Mouse (Mus musculus) midbrain, embryonic 13.5 days (tissue): Measurements from ENCODE around the gene Ccl21b. TPM values are rescaled to one million over a fixed set of nuclear protein-coding genes. Genes with fewer than 3 reads are reported as not detected.
"Not testable (repeated sequence)": the region's sequence is repeated elsewhere in the genome, so short reads cannot be mapped to it uniquely, and the experiment has no call there.

ENCODE experiments used
- ATAC-seq: fragments of 200-750 bp; cut with Nextera tagmentation; 2 replicates; pipeline ENCODE4 v1.8.0; 2017; ENCODE audit warnings: mild to moderate bottlenecking, moderate TSS enrichment, moderate library complexity
- H3K27ac ChIP-seq: fragments of 300-500 bp; sonication (generic); 2 replicates; pipeline ENCODE4 v1.5.1; 2015; ENCODE audit warnings: inconsistent platforms, mild to moderate bottlenecking, moderate library complexity
- H3K27me3 ChIP-seq: fragments of 300-500 bp; sonication (generic); 2 replicates; pipeline ENCODE4 v1.6.1; 2015; ENCODE audit warnings: mild to moderate bottlenecking, inconsistent platforms
- H3K36me3 ChIP-seq: fragments of 300-500 bp; sonication (generic); 2 replicates; pipeline ENCODE4 v1.6.1; 2015; ENCODE audit warnings: mild to moderate bottlenecking, inconsistent platforms
- H3K4me1 ChIP-seq: fragments of 300-500 bp; sonication (generic); replicated peaks from 2 replicates; pipeline ENCODE4 v1.6.1; 2015; ENCODE audit warnings: inconsistent platforms
- H3K4me2 ChIP-seq: fragments of 300-500 bp; sonication (generic); replicated peaks from 2 replicates; pipeline ENCODE4 v1.6.1; 2015; ENCODE audit warnings: moderate library complexity, mild to moderate bottlenecking, inconsistent platforms
- H3K4me3 ChIP-seq: fragments of 300-500 bp; sonication (generic); replicated peaks from 2 replicates; pipeline ENCODE4 v1.5.1; 2015; ENCODE audit warnings: mild to moderate bottlenecking, inconsistent platforms
- H3K9ac ChIP-seq: fragments of 300-500 bp; sonication (generic); replicated peaks from 2 replicates; pipeline ENCODE4 v1.6.1; 2015; ENCODE audit warnings: mild to moderate bottlenecking, inconsistent platforms
- H3K9me3 ChIP-seq: fragments of 300-500 bp; sonication (generic); 2 replicates; pipeline ENCODE4 v1.6.1; 2016; ENCODE audit warnings: mild to moderate bottlenecking, inconsistent platforms
- WGBS: fragments of 180-500 bp; shearing (Covaris S2); methylation state at CpG from one replicate; pipeline ENCODE4 v1.1.7; 2015; 5-methylcytosine and 5-hydroxymethylcytosine counted together
- polyA plus RNA-seq: library from polyadenylated mRNA; unstranded; fragments of >200 nt; fragmentation: Nextera tagmentation; extraction: Ambion mirVana; gene quantifications from 2 replicates; pipeline ENCODE4 v1.2.1, GENCODE M21; 2015

Gene Ccl21b
- not detected in 2 replicates for polyA plus RNA-seq

GRCm38 (mm10) chr4:42255467-42255866, at the start of gene Ccl21b:
TSS of gene Ccl21b (plus strand) at chr4:42255767.
- not testable (repeated sequence) for H3K4me3 ChIP-seq, H3K9me3 ChIP-seq, H3K36me3 ChIP-seq, H3K27ac ChIP-seq, H3K4me1 ChIP-seq, ATAC-seq, H3K9ac ChIP-seq, H3K27me3 ChIP-seq, H3K4me2 ChIP-seq
- no CpG with 5 or more reads among the region's 5 CpGs for WGBS

GRCm38 (mm10) chr4:42240339-42240738, 15.2 kb upstream of the Ccl21b start, which contains the start of gene Gm10600:
TSS of gene Gm10600 (plus strand) at chr4:42240639.
- H3K4me1 ChIP-seq = not testable (repeated sequence)
- WGBS = no CpG with 5 or more reads among the region's 4 CpGs

GRCm38 (mm10) chr4:42293967-42294366, 38.4 kb downstream of the Ccl21b start, which contains the start of gene Gm21953:
TSS of gene Gm21953 (plus strand) at chr4:42294267.
- not testable (repeated sequence) for H3K36me3 ChIP-seq, H3K4me1 ChIP-seq, H3K27ac ChIP-seq, ATAC-seq, H3K9me3 ChIP-seq, H3K9ac ChIP-seq, H3K4me2 ChIP-seq, H3K27me3 ChIP-seq, H3K4me3 ChIP-seq
- WGBS = no CpG with 5 or more reads among the region's 18 CpGs

More at GRCm38 (mm10) chr4:42240339-42240738, 15.2 kb upstream of the Ccl21b start, which contains the start of gene Gm10600:
- not testable (repeated sequence) for H3K27ac ChIP-seq, H3K9me3 ChIP-seq, H3K27me3 ChIP-seq, H3K9ac ChIP-seq, H3K4me2 ChIP-seq, ATAC-seq, H3K4me3 ChIP-seq, H3K36me3 ChIP-seq

Other genes with a start within 250 kb of the Ccl21b start
- gene Gm21093, start 221.0 kb upstream of the Ccl21b start, polyA plus RNA-seq = 0.41 and 0.63 TPM in 2 replicates
- not detected in 2 replicates for gene Gm3893, start 164.6 kb upstream of the Ccl21b start, polyA plus RNA-seq
- not detected in 2 replicates for gene Gm13304, start 140.9 kb upstream of the Ccl21b start, polyA plus RNA-seq
- 0.90 TPM in 1 of 2 replicates, not detected in the other for gene Gm13306, start 102.3 kb upstream of the Ccl21b start, polyA plus RNA-seq
- not detected in 2 replicates for gene Gm13305, start 87.2 kb upstream of the Ccl21b start, polyA plus RNA-seq
- gene Gm10600, start 15.1 kb upstream of the Ccl21b start, polyA plus RNA-seq = not detected in 2 replicates
- gene Gm21953, start 38.5 kb downstream of the Ccl21b start, polyA plus RNA-seq = not detected in 2 replicates
- gene Fam205a3, start 62.6 kb downstream of the Ccl21b start, polyA plus RNA-seq = not detected in 2 replicates
- gene Gm21586, start 183.6 kb downstream of the Ccl21b start, polyA plus RNA-seq = not detected in 2 replicates
- gene Gm2163, start 211.0 kb downstream of the Ccl21b start, polyA plus RNA-seq = 0.08 TPM in 1 of 2 replicates, not detected in the other